Mouse (Mus musculus): Measurements from ENCODE around the gene Urad.
A peak's percentile ranks its signal among the peaks of the same experiment; 100 is the strongest.

- peak; percentile 90 for TF ChIP-seq CTCF (IDR thresholded peaks at IDR 0.05)
- TF ChIP-seq EP300 (IDR thresholded peaks at IDR 0.05): no peak
Measured at GRCm38 (mm10) chr5:147319653-147320052, 2.6 kb downstream of the Urad start.
